Mouse (Mus musculus) erythroblast, embryonic 14.5 days (primary cell): Measurements from ENCODE around the gene Dync1li2.

ENCODE experiments used
- GATA1 ChIP-seq: IDR thresholded peaks from 2 replicates; pipeline ENCODE4 v1.6.1; 2012; ENCODE audit warnings: low read length, inconsistent platforms, mixed read lengths
- TAL1 ChIP-seq: IDR thresholded peaks from 3 replicates; pipeline ENCODE4 v1.6.1; 2012; ENCODE audit warnings: low read length, inconsistent platforms, mixed read lengths

GRCm38 (mm10) chr8:104370071-104370470 is 72.8 kb downstream of the Dync1li2 start:
- TF ChIP-seq TAL1 (no peak), GATA1 (no peak)
